Mouse (Mus musculus) erythroblast, embryonic 14.5 days (primary cell): ENCODE measurements around the gene Coq4.

Source experiments
- GATA1 ChIP-seq: IDR thresholded peaks from 2 replicates; pipeline ENCODE4 v1.6.1; 2012; ENCODE audit warnings: low read length, inconsistent platforms, mixed read lengths
- TAL1 ChIP-seq: IDR thresholded peaks from 3 replicates; pipeline ENCODE4 v1.6.1; 2012; ENCODE audit warnings: low read length, inconsistent platforms, mixed read lengths

DNA sequence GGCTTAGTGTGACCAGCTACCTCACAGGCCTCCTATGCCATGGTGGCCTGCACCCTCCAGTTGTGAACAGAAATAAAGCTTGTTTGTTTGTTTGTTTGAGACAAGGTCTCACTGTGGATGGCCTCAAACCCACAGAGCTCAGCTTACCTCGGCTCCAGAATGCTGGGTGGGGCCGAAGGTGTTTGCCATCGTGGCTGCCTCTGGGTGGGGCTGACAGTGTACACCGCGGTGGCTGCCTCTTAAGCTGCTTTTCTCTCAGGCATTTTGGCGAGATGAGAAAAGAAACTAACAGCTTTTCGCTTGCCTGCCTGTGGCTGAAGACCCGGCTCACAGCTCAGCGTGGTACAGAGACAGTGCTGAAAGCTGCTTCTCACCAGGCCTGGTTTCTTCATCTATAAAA lies 18.4 kb upstream of the Coq4 start:
- TF ChIP-seq GATA1 (no peak), TAL1 (no peak)
